Mouse (Mus musculus): ENCODE measurements around the gene Slc35e1. TPM values are rescaled to one million over a fixed set of nuclear protein-coding genes. Genes with fewer than 3 reads are reported as not detected.

The Slc35e1 gene
- total RNA-seq, 2 experiments from 2014 or later = 24.5 to 28.3 TPM

- DNase-seq (ENCODE audit: low spot score in 2 of 2) = no peak
These were observed 5.4 kb downstream of the Slc35e1 start for GRCm38 (mm10) chr8:72487014-72487413.

GRCm38 (mm10) chr8:72485456-72486199 is 6.8 kb downstream of the Slc35e1 start:
- peak in 1 of 2 experiments; percentile 42 for DNase-seq (ENCODE audit: low spot score in 2 of 2)

- DNase-seq (ENCODE audit: low spot score in 2 of 2) = peak; percentile 86 to 94
These were observed 17.4 kb downstream of the Slc35e1 start, which contains the start of gene Cherp for GRCm38 (mm10) chr8:72474826-72475546. TSS of gene Cherp (minus strand) at chr8:72475226.

GRCm38 (mm10) chr8:72470684-72471083 is 21.7 kb downstream of the Slc35e1 start:
- DNase-seq (ENCODE audit: low spot score in 2 of 2) = no peak

GRCm38 (mm10) chr8:72469984-72470383 is 22.4 kb downstream of the Slc35e1 start:
- no peak for DNase-seq (ENCODE audit: low spot score in 2 of 2)

GRCm38 (mm10) chr8:72469243-72469642 is 23.2 kb downstream of the Slc35e1 start:
- no peak for DNase-seq (ENCODE audit: low spot score in 2 of 2)

GRCm38 (mm10) chr8:72464211-72464610 is 28.2 kb downstream of the Slc35e1 start:
- DNase-seq (ENCODE audit: low spot score in 2 of 2) = no peak

- no peak for DNase-seq (ENCODE audit: low spot score in 2 of 2)
These were observed 32.4 kb downstream of the Slc35e1 start for GRCm38 (mm10) chr8:72459881-72460533.

- DNase-seq (ENCODE audit: low spot score in 2 of 2) = no peak
These were observed 34.0 kb downstream of the Slc35e1 start for GRCm38 (mm10) chr8:72458457-72458856.

- DNase-seq (ENCODE audit: low spot score in 2 of 2) = no peak
These were observed 34.6 kb downstream of the Slc35e1 start for GRCm38 (mm10) chr8:72457806-72458205.

- DNase-seq (ENCODE audit: low spot score in 2 of 2) = no peak
These were observed 37.1 kb downstream of the Slc35e1 start for GRCm38 (mm10) chr8:72455317-72455716.

- no peak for DNase-seq (ENCODE audit: low spot score in 2 of 2)
These were observed 38.5 kb downstream of the Slc35e1 start for GRCm38 (mm10) chr8:72453904-72454303.

- no peak for DNase-seq (ENCODE audit: low spot score in 2 of 2)
These were observed 40.9 kb downstream of the Slc35e1 start for GRCm38 (mm10) chr8:72451516-72451915.

- no peak for DNase-seq (ENCODE audit: low spot score in 2 of 2)
These were observed 47.3 kb downstream of the Slc35e1 start for GRCm38 (mm10) chr8:72445071-72445470.

GRCm38 (mm10) chr8:72443994-72444350 is 48.4 kb downstream of the Slc35e1 start:
- no peak for DNase-seq (ENCODE audit: low spot score in 2 of 2)

- DNase-seq (ENCODE audit: low spot score in 2 of 2) = peak; percentile 93 to 98
These were observed 48.9 kb downstream of the Slc35e1 start, which contains the start of the genes Calr3 and 1700030K09Rik for GRCm38 (mm10) chr8:72443338-72443993. TSS of gene Calr3 (minus strand) at chr8:72443870. TSS of gene 1700030K09Rik (plus strand) at chr8:72443880.

- no peak for DNase-seq (ENCODE audit: low spot score in 2 of 2)
These were observed 54.0 kb downstream of the Slc35e1 start for GRCm38 (mm10) chr8:72438248-72439015.

- DNase-seq (ENCODE audit: low spot score in 2 of 2) = peak in 1 of 2 experiments; percentile 28
These were observed 57.5 kb downstream of the Slc35e1 start for GRCm38 (mm10) chr8:72434952-72435351.
